Mouse (Mus musculus) T-helper 17 cell (primary cell): Measurements from ENCODE around the gene Wnk4.

ENCODE experiments used
- in situ Hi-C, 2 experiments: fragments of 300-600 bp; cut with MboI, MseI; formaldehyde crosslinking; loops; 1 replicate in 1 of 2; 2 replicates in 1 of 2; pipeline ENCODE4 v1.15.1; 2025; ENCODE audit warnings: high pct_unique_total_duplicates in 2 of 2

The Wnk4 gene

GRCm38 (mm10) chr11:101238071-101238647 is 22.2 kb upstream of the Wnk4 start:
- in situ Hi-C loops: no loop called here

GRCm38 (mm10) chr11:101245071-101245470 is 15.3 kb upstream of the Wnk4 start:
- in situ Hi-C loops: loop anchor here in 1 of 2 experiments (5.0 kb wide), 1 partner anchor 33 kb away; no protein-coding TSS in a partner anchor

GRCm38 (mm10) chr11:101245855-101246701 is 14.3 kb upstream of the Wnk4 start, which contains the start of gene Ramp2:
TSS of gene Ramp2 (plus strand) at chr11:101246028.
- in situ Hi-C loops: loop anchor here in 1 of 2 experiments (5.0 kb wide), 1 partner anchor 34 kb away; no protein-coding TSS in a partner anchor

GRCm38 (mm10) chr11:101246702-101247012 is 13.7 kb upstream of the Wnk4 start:
- in situ Hi-C loops: loop anchor here in 1 of 2 experiments (5.0 kb wide), 1 partner anchor 34 kb away; no protein-coding TSS in a partner anchor

- in situ Hi-C loops: loop anchor here in 1 of 2 experiments (5.0 kb wide), 1 partner anchor 35 kb away; no protein-coding TSS in a partner anchor
Measured at GRCm38 (mm10) chr11:101247521-101248030, 12.8 kb upstream of the Wnk4 start.

GRCm38 (mm10) chr11:101248258-101248994 is 11.9 kb upstream of the Wnk4 start:
- in situ Hi-C loops: loop anchor here in 1 of 2 experiments (5.0 kb wide), 1 partner anchor 36 kb away; no protein-coding TSS in a partner anchor

- in situ Hi-C loops: no loop called here
Measured at GRCm38 (mm10) chr11:101251031-101251430, 9.3 kb upstream of the Wnk4 start.

GRCm38 (mm10) chr11:101252941-101253340 is 7.4 kb upstream of the Wnk4 start:
- in situ Hi-C loops: no loop called here

GRCm38 (mm10) chr11:101253613-101254389 is 6.6 kb upstream of the Wnk4 start, which contains the start of gene Vps25:
TSS of gene Vps25 (plus strand) at chr11:101253707.
- in situ Hi-C loops: no loop called here

- in situ Hi-C loops: no loop called here
Measured at GRCm38 (mm10) chr11:101255826-101256775, 4.3 kb upstream of the Wnk4 start.

GRCm38 (mm10) chr11:101259261-101259712 is 1.1 kb upstream of the Wnk4 start:
- in situ Hi-C loops: no loop called here

- in situ Hi-C loops: no loop called here
Measured at GRCm38 (mm10) chr11:101260826-101261380, 536 bp downstream of the Wnk4 start.

- in situ Hi-C loops: no loop called here
Measured at GRCm38 (mm10) chr11:101262272-101262967, 2.1 kb downstream of the Wnk4 start.

GRCm38 (mm10) chr11:101263138-101263988 is 3.0 kb downstream of the Wnk4 start:
- in situ Hi-C loops: no loop called here

- in situ Hi-C loops: no loop called here
Measured at GRCm38 (mm10) chr11:101263989-101264280, 3.6 kb downstream of the Wnk4 start.

GRCm38 (mm10) chr11:101264954-101265471 is 4.6 kb downstream of the Wnk4 start:
- in situ Hi-C loops: no loop called here

GRCm38 (mm10) chr11:101265906-101266305 is 5.5 kb downstream of the Wnk4 start:
- in situ Hi-C loops: no loop called here
